Mouse (Mus musculus): ENCODE results near the gene Aida.
"Not testable (repeated sequence)": the region's sequence is repeated elsewhere in the genome, so short reads cannot be mapped to it uniquely, and the experiment has no call there.

DNA sequence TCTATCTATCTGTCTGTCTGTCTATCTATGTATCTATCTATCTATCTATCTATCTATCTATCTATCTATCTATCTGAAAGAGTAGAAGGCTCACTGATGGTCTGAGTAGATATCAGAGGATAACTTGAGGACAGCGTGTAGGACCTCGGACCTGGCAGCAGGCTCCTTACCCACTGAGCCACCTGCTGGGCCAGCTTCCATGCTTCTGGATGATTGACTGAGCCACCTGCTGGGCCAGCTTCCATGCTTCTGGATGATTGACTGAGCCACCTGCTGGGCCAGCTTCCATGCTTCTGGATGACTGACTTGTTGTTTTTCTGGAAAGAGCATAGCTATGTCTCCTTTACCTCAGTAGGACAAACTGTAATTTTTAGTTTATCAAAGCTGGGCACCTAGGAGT, 13.2 kb downstream of the Aida start:
- TF ChIP-seq GATA1 (IDR thresholded peaks at IDR 0.05; ENCODE audit: borderline replicate concordance, low read length); FLI1 (IDR thresholded peaks at IDR 0.05; ENCODE audit: low read length): not testable (repeated sequence)
